Mouse (Mus musculus) hindbrain, embryonic 14.5 days (tissue): ENCODE results near the gene Muc4. TPM values are rescaled to one million over a fixed set of nuclear protein-coding genes. Genes with fewer than 3 reads are reported as not detected.

ENCODE experiments used
- polyA plus RNA-seq: library from polyadenylated mRNA; unstranded; fragments of >200 nt; fragmentation: Nextera tagmentation; extraction: Ambion mirVana; gene quantifications from 2 replicates; pipeline ENCODE4 v1.2.1, GENCODE M21; 2014

Muc4 gene
- polyA plus RNA-seq, 1 experiment from 2014 or later: not detected

Other genes with a start within 250 kb of the Muc4 start
- 0.23 and 0.47 TPM in 2 replicates for gene Slc51a, start 248.0 kb upstream of the Muc4 start, polyA plus RNA-seq
- not detected in 2 replicates for gene Zdhhc19, start 239.6 kb upstream of the Muc4 start, polyA plus RNA-seq
- 54.0 and 65.1 TPM in 2 replicates for gene Tfrc, start 127.0 kb upstream of the Muc4 start, polyA plus RNA-seq
- 17.4 and 20.0 TPM in 2 replicates for gene Tnk2, start 92.0 kb upstream of the Muc4 start, polyA plus RNA-seq
- not detected in 2 replicates for gene Muc20, start 61.5 kb downstream of the Muc4 start, polyA plus RNA-seq
- not detected in 2 replicates for gene Smbd1, start 74.6 kb downstream of the Muc4 start, polyA plus RNA-seq
- 143 and 167 TPM in 2 replicates for gene Fyttd1, start 141.6 kb downstream of the Muc4 start, polyA plus RNA-seq
- gene Rubcn, start 141.9 kb downstream of the Muc4 start, polyA plus RNA-seq: 34.2 and 34.7 TPM in 2 replicates
- 46.5 and 53.0 TPM in 2 replicates for gene Lrch3, start 178.2 kb downstream of the Muc4 start, polyA plus RNA-seq